Mouse (Mus musculus) adrenal gland, postnatal 14 days (tissue): ENCODE results near the gene Ccnjl. TPM values are rescaled to one million over a fixed set of nuclear protein-coding genes. Genes with fewer than 3 reads are reported as not detected.

Source experiments
- DNase-seq: peaks from one replicate; pipeline ENCODE4 v3.0.0; 2021; ENCODE audit warnings: mixed read lengths
- total RNA-seq: library from RNA; stranded (reverse); gene quantifications from 2 replicates; pipeline ENCODE4 v1.2.3, GENCODE M21; 2021

Gene Ccnjl
- total RNA-seq, 1 experiment from 2014 or later = 7.7 TPM

DNA sequence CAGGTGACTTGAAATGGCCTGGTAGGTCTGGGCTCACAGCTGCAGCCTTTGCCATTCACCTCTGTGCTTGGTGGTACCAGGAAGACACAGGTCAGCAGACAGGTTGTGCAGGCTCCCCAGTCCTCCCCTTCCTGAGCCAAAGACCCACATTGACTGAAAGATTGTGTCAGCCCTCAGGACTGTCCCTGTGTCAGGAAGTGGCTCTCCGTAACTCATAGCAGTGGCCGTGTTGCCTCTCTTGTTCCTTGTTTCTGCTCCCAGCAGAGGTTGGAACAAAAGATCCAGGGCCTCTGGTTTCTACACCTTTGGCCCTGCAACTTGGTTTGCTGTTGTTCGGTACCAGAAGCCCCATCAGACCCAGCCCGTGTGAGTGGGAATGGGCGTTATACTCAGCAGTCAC lies 40.6 kb downstream of the Ccnjl start:
- DNase-seq = no peak

GRCm38 (mm10) chr11:43569595-43569994 lies 41.0 kb downstream of the Ccnjl start:
- DNase-seq = peak; percentile 84

GRCm38 (mm10) chr11:43575061-43575375 lies 46.4 kb downstream of the Ccnjl start:
- DNase-seq = no peak

DNA sequence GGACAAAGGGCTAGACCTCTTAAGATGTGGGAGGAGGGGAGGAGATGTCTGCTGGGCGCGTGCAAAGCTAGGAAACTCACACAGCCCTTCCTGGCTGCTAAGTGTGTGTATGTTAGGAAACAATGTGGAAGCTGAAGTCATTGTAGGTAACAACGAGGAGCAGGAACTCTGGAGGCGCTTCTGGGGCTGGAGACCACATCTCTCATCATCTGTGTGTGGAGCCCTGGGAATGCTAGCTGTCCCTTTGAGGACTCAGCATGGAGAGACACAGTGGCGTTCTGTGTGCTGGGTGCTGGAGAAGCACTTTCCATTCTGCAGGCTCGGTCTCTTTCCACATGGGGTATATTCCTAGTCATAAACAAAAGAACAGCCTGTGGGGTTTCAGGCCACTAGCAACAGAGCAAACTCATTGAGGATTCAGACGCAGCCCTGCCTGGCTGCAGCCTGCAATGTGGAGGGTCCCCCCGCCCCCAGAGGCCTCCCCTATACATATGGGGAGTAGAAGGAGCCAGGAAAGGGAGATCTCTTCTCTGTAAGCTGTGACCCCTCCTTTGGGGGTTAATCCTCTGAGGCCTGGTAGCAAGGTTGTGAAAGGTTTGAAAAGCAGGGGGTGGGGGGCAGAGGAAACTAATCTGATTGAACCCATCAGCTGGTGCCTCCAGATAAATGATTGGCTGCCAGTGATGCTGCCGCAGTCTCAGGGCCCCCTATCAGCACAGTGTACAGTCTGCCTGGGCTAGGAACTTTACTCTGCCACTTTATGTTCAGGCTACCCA lies 47.0 kb downstream of the Ccnjl start:
- no peak for DNase-seq

GRCm38 (mm10) chr11:43577713-43578478 lies 49.3 kb downstream of the Ccnjl start:
- peak; percentile 18 for DNase-seq

- no peak for DNase-seq
Measured at GRCm38 (mm10) chr11:43585211-43586005, 56.8 kb downstream of the Ccnjl start.

DNA sequence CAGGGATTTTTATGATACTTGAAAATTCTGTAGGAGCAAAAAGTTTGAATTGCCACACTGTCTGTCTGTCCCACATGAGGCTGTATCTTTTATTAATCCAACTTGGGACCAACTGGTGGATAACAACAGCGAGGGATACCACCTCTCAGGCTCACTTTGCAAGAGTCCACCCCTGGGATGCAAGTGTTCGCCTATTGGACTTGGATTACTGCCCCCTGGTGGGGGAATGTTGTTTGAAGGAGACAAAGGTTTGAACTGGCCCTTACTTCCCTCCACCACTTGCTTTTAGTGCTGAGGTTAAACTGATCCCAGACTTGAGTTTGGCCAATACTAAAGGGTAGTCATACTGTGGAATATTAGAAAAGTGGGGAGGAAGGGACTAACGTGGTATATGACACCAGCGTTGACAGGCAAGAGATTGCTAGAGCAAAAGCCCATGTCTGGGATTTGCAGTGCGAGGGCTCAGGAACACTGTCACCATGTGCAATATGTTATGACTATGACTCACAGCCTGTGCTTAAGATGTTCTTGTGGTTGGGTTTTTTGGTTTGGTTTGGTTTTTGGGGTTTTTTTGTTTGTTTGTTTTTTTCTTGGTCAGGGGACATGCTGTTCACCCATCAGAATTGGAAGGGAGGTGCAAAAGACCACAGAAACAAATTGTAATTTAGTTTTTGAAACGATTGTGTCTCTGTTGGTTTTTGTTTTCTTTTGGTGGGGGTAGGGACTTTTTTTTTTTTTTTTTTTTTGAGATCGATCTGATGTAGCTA lies 57.9 kb downstream of the Ccnjl start, which contains the start of gene 4933415A04Rik:
Gene 4933415A04Rik, plus strand, starts transcription at position 717 of the 767 bp plus-strand sequence.
- peak; percentile 88 for DNase-seq

GRCm38 (mm10) chr11:43589530-43590072 lies 61.0 kb downstream of the Ccnjl start:
- no peak for DNase-seq

DNA sequence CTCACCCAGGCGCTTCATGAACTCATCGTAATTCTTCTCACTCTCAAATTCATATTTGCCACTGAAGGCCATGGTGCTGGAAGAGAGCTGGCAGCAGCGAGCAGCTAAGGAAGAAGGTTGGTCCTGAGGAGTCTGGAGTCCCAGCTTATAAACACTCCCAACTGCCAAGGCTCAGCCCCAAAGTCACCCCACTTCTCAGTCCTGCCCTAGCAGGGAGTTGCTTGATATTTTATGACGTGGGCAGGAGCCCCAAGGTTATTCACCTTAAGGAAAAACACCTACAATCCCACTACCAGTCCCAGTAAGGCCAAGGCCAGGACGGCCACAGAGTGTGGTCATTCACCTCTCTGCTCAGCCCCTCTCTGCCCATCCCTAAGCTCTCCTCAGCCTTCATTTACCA lies 72.9 kb downstream of the Ccnjl start, which contains the start of gene Fabp6:
Gene Fabp6, minus strand, starts transcription at position 101 of the 400 bp plus-strand sequence.
- no peak for DNase-seq

DNA sequence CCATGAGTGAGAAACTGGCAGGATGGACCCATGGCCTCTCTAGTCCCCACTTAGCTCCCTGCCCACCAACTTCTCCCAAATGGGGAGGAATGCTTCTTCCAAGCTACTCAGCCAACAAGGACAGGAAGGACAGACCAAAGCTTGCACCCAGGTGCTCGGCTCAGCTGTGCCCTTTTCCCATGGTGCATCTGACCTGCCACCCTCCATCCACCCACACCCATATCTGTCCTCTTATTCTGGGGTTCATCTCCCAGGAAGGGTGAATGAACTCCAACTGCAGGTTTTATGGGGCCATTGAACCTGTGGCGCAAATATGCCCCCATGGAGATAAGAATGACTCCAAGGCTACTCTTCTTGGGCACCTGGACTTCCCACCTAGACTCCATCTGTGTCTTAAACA lies 75.6 kb downstream of the Ccnjl start:
- no peak for DNase-seq

- no peak for DNase-seq
Measured at GRCm38 (mm10) chr11:43604891-43605290, 76.3 kb downstream of the Ccnjl start.

DNA sequence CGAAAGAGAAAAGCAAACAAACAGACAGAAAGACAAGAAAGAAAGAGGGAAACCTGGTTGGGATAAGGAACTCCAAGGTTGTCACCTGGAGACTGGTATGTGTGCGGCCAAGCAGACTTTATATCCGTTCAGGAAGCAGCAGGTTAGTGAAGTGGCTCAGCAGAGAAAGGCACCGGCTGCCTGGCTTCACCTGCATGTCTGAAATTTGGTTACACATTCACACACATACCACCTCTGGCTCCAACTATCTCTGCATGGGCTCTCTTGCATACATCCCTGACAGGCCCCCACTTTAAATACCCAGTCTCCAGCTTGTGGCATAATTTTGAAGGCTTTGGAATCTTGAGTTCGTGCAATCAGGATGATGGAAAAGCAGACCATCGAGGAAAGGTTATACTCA lies 77.3 kb downstream of the Ccnjl start:
- DNase-seq = no peak

- DNase-seq = no peak
Measured at GRCm38 (mm10) chr11:43608440-43608839, 79.9 kb downstream of the Ccnjl start.

DNA sequence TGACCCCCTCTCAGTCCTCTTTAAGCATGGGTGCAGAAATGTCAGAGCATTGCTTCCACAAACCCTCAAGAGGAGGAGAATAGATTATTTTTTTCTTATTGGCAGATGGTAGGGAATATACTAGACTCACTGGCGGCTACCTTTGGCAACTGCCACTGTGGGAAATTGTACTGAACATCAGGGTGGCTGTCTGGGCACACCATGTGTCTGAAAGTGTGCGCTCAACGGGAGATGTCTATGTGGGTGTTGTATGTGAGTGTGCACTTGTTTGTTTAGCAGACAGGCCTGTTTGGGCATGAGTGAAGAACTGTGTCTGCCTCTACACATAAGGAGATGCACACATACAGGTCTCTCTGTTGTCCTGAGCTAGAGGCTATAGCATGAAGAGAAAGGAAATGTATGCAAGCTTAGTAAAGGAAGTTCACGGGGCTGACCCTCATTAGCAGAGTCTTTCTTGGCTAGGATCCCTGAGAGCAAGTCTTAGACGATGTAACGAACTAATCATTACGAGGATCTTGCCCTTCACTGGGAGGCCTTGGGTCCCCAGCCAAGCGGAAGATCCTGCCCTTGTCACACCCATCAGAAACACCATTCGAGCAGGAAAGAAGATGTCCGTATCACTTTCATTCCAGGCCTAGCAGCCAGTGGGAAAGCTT lies 81.5 kb downstream of the Ccnjl start:
- peak; percentile 33 for DNase-seq

- DNase-seq = no peak
Measured at GRCm38 (mm10) chr11:43610662-43611033, 82.1 kb downstream of the Ccnjl start.

DNA sequence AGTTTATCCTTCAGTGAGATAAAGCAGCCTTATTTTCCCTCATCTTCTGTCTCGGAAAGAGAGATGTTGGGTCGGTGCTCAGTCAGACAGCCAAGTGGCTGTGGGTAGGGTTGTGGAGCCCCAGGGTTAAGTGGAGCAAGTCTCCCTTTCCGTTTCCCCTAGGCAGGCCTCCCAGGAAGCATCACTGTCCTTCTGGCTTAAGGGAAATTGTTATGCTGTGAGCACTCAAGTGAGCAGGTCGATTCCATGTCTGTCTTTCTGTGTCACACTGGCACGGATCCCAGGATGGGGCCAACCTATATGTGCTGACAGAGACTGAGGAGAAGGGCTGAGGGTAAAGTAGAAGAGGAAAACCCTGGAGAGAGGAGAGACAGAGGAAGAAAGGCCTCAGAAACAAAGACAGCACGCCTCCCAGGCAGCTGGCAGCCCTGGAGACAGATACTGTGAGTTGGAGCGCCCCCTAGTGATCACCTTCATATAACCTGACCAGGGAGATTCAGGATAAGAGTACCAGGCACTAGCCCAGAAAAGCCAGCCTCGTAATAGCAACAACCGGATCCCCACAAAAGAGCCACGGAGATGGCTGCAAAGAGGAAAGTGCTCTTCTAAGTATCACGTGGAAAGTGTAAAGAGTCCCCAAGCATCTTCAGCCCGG lies 84.4 kb downstream of the Ccnjl start:
- DNase-seq = peak; percentile 90

DNA sequence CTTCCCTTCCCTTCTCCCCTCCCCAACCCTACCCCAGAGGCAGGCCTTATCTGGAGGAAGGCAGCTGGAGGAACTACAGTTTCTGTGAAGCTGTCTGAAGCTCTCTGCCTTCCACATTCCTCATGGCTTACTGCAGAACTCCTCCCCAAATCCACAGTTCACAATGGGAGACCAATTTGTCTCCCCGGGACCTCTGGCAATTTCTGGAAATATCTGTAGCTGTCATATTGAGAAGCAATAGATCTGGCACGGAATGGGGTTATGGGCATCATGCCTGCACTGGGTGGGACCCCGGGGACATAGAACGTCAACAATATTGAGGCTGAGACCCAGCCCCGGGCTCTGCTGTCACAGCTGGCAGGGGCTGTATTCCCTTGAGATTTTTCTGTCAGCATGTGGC lies 89.3 kb downstream of the Ccnjl start:
- peak; percentile 19 for DNase-seq

- DNase-seq = no peak
Measured at GRCm38 (mm10) chr11:43618403-43618802, 89.8 kb downstream of the Ccnjl start.

DNA sequence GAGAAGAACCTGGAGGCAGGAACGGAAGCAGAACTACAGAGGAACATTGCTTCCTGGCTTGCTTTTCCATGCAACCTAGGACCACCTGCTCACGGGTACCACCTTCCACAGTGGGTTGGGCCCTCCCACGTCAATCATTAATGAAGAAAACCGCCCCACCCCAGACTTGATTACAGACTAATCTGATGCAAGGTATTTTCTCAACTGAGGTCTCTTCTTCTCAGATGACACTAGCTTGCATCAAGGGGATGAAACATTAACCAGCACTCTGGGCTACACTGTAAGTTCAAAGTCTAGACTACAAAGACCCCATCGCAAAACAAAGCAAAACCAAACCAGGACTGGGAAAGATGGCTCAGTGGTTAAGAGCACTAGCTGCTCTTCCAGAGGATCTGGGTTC lies 93.2 kb downstream of the Ccnjl start:
- no peak for DNase-seq

GRCm38 (mm10) chr11:43624341-43624740 lies 95.8 kb downstream of the Ccnjl start:
- DNase-seq = no peak
